Mouse (Mus musculus) left cerebral cortex, adult 9 months (tissue): ENCODE results near the gene Dcakd.
"Not testable (repeated sequence)": the region's sequence is repeated elsewhere in the genome, so short reads cannot be mapped to it uniquely, and the experiment has no call there.

Experiments used
- DNase-seq, 2 experiments: peaks; one replicate each; pipeline ENCODE4 v3.0.0; 2022; ENCODE audit warnings: low spot score in 2 of 2

The Dcakd gene

GRCm38 (mm10) chr11:102981151-102981890 is 46.8 kb downstream of the Dcakd start:
- DNase-seq, result no peak

GRCm38 (mm10) chr11:102978052-102978666 is 50.0 kb downstream of the Dcakd start:
- no peak for DNase-seq

- DNase-seq, result not testable (repeated sequence)
Observed at GRCm38 (mm10) chr11:102975966-102976365, 52.2 kb downstream of the Dcakd start.

- DNase-seq, result no peak
Observed at GRCm38 (mm10) chr11:102972326-102972725, 55.8 kb downstream of the Dcakd start.

- DNase-seq, result no peak
Observed at GRCm38 (mm10) chr11:102971604-102972003, 56.5 kb downstream of the Dcakd start.

GRCm38 (mm10) chr11:102964547-102965091 is 63.5 kb downstream of the Dcakd start:
- no peak for DNase-seq

- no peak for DNase-seq
Observed at GRCm38 (mm10) chr11:102963855-102964546, 64.1 kb downstream of the Dcakd start.

- DNase-seq, result no peak
Observed at GRCm38 (mm10) chr11:102963246-102963854, 64.8 kb downstream of the Dcakd start.

- no peak for DNase-seq
Observed at GRCm38 (mm10) chr11:102962861-102963245, 65.3 kb downstream of the Dcakd start.

- no peak for DNase-seq
Observed at GRCm38 (mm10) chr11:102961082-102961481, 67.1 kb downstream of the Dcakd start.

- DNase-seq, result no peak
Observed at GRCm38 (mm10) chr11:102958870-102959269, 69.3 kb downstream of the Dcakd start.

GRCm38 (mm10) chr11:102958431-102958830 is 69.7 kb downstream of the Dcakd start:
- no peak for DNase-seq

GRCm38 (mm10) chr11:102957692-102958091 is 70.4 kb downstream of the Dcakd start:
- DNase-seq, result no peak

- DNase-seq, result no peak
Observed at GRCm38 (mm10) chr11:102956962-102957614, 71.0 kb downstream of the Dcakd start.

GRCm38 (mm10) chr11:102952922-102953321 is 75.2 kb downstream of the Dcakd start:
- no peak for DNase-seq

GRCm38 (mm10) chr11:102948043-102948961 is 79.8 kb downstream of the Dcakd start:
- DNase-seq, result no peak

- no peak for DNase-seq
Observed at GRCm38 (mm10) chr11:102946992-102947343, 81.2 kb downstream of the Dcakd start.

- DNase-seq, result peak in 1 of 2 experiments; percentile 55
Observed at GRCm38 (mm10) chr11:102946265-102946991, 81.7 kb downstream of the Dcakd start, which contains the start of gene C1ql1. Gene C1ql1, minus strand, starts transcription at chr11:102946688.
